Mouse (Mus musculus) lung, postnatal 0 days (tissue): ENCODE data around the gene Zdhhc12. TPM values are rescaled to one million over a fixed set of nuclear protein-coding genes. Genes with fewer than 3 reads are reported as not detected.
A peak's percentile ranks its signal among the peaks of the same experiment; 100 is the strongest.

Source experiments
- ATAC-seq: fragments of 200-750 bp; cut with Nextera tagmentation; 2 replicates; pipeline ENCODE4 v1.8.0; 2017; ENCODE audit warnings: moderate library complexity
- DNase-seq: peaks from one replicate; pipeline ENCODE4 v3.0.0-alpha.2; 2016; ENCODE audit warnings: low spot score
- H3K27ac ChIP-seq: fragments of 300-500 bp; sonication (generic); 2 replicates; pipeline ENCODE4 v1.5.1; 2014; ENCODE audit warnings: antibody characterized with exemption, mild to moderate bottlenecking, low read length, mixed read lengths
- H3K27me3 ChIP-seq: fragments of 300-500 bp; sonication (generic); replicated peaks from 2 replicates; pipeline ENCODE4 v1.6.1; 2014; ENCODE audit warnings: low read length, mixed read lengths; ENCODE audit not compliant: insufficient read depth
- H3K36me3 ChIP-seq: fragments of 300-500 bp; sonication (generic); 2 replicates; pipeline ENCODE4 v1.6.1; 2014; ENCODE audit warnings: low read length, mixed read lengths; ENCODE audit not compliant: insufficient read depth
- H3K4me1 ChIP-seq: fragments of 300-500 bp; sonication (generic); 2 replicates; pipeline ENCODE4 v1.6.1; 2014; ENCODE audit warnings: antibody characterized with exemption, low read depth, low read length, mixed read lengths; ENCODE audit not compliant: insufficient read depth
- H3K4me2 ChIP-seq: fragments of 300-500 bp; sonication (generic); replicated peaks from 2 replicates; pipeline ENCODE4 v1.6.1; 2014; ENCODE audit warnings: low read depth, mild to moderate bottlenecking, low read length, moderate library complexity, mixed read lengths
- H3K4me3 ChIP-seq: fragments of 300-500 bp; sonication (generic); 2 replicates; pipeline ENCODE4 v1.5.1; 2014; ENCODE audit warnings: low read depth, low read length
- H3K9ac ChIP-seq: fragments of 300-500 bp; sonication (generic); replicated peaks from 2 replicates; pipeline ENCODE4 v1.6.1; 2014; ENCODE audit warnings: low read depth, mild to moderate bottlenecking
- H3K9me3 ChIP-seq: fragments of 300-500 bp; sonication (generic); 2 replicates; pipeline ENCODE4 v1.6.1; 2016; ENCODE audit warnings: low read length, mixed read lengths
- CTCF ChIP-seq: IDR thresholded peaks from 2 replicates; pipeline ENCODE4 v1.5.1; 2016; ENCODE audit warnings: antibody characterized with exemption, mild to moderate bottlenecking
- EP300 ChIP-seq: IDR thresholded peaks from 2 replicates; pipeline ENCODE4 v1.6.1; 2016; ENCODE audit warnings: antibody characterized with exemption, mild to moderate bottlenecking, control low read depth
- WGBS: fragments of 180-500 bp; shearing (Covaris S2); extraction: QIAGEN DNeasy Blood & Tissue Kit; methylation state at CpG from one replicate; pipeline ENCODE4 v1.1.7; 2014; 5-methylcytosine and 5-hydroxymethylcytosine counted together
- polyA plus RNA-seq: library from polyadenylated mRNA; unstranded; fragments of >200 nt; fragmentation: Nextera tagmentation; extraction: Ambion mirVana; gene quantifications from 2 replicates; pipeline ENCODE4 v1.2.1, GENCODE M21; 2015

Gene Zdhhc12
- polyA plus RNA-seq, 1 experiment from 2014 or later = 40.0 TPM

DNA sequence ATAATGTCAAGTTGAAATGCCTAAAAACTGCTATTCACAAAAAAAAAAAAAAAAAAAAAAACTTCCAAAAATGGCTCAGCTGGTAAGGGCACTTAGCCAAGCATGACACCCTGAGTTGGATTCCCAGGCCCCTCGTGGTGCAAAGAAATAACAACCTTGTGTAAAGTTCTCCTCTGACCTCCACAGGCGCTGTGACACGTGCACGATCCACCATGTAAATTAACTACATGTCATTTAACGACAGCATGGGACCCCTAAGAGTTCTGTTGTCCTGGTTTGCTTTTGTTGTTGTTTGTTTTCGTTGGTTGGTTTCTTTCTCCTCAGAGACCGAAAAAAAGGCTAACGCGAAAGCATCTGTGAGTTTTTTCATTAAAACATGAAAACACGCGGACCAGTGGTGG, 45.3 kb downstream of the Zdhhc12 start:
- peak overlapping the region; percentile 81 for H3K4me2 ChIP-seq
- no peaks in the 10 kb centered on the region for H3K36me3 ChIP-seq
- H3K27ac ChIP-seq = no peak overlapping the region
- WGBS = 51% methylated on average over 11 of the region's 11 CpGs
- no peaks in the 10 kb centered on the region; the same call in 1 of the 2 replicates for H3K4me1 ChIP-seq
- no peaks in the 10 kb centered on the region for H3K27me3 ChIP-seq
- peak overlapping the region; percentile 69; the same call in 1 of the 2 replicates for H3K9ac ChIP-seq
- TF ChIP-seq EP300 (no peak), CTCF (no peak)
- ATAC-seq (no peak), DNase-seq (peak; percentile 47)
- peak overlapping the region; percentile 57 for H3K4me3 ChIP-seq
- H3K9me3 ChIP-seq = no peaks in the 10 kb centered on the region

DNA sequence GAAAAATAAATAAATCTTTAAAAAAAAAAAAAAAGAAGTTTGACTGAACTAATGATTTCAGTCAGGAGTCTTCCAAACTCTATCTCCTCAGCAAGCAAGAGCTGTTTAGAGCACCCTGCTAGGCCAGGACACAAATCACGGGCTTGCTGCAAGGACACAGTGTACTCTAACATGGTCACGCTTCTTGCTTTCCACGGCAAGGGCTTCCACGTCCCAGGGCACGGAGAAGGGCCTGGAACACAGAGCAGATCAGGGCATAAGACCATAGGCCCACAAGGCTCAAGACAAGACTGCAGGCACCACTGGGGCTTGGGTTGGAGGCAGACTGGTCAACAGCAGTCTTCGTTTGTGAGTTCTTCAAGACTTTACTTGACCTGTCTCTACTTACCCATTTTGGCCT, 46.3 kb downstream of the Zdhhc12 start:
- no peak overlapping the region for H3K9ac ChIP-seq
- no peaks in the 10 kb centered on the region for H3K36me3 ChIP-seq
- no peak overlapping the region for H3K4me3 ChIP-seq
- WGBS = 97% methylated on average over 6 of the region's 6 CpGs
- no peaks in the 10 kb centered on the region for H3K27me3 ChIP-seq
- H3K9me3 ChIP-seq = no peaks in the 10 kb centered on the region
- H3K4me2 ChIP-seq = no peak overlapping the region
- H3K4me1 ChIP-seq = no peaks in the 10 kb centered on the region; the same call in 1 of the 2 replicates
- no peak for TF ChIP-seq CTCF
- no peak for TF ChIP-seq EP300
- ATAC-seq = no peak
- H3K27ac ChIP-seq = no peak overlapping the region
- no peak for DNase-seq

DNA sequence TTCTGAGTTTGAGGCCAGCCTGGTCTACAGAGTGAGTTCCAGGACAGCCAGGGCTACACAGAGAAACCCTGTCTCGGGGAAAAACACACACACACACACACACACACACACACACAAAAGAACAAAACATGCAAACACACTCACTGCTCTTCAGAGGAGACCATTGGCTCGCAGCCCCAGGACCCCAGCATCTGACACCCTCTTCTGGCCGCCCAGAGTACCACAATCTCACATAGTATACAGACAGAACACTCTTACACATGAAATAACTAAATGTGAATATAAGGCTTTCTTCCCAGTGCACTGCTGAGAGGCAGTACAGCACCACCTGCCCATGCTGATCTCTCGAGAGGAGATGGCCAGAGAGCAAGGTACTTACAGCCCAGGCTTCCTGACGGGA, 48.9 kb downstream of the Zdhhc12 start:
- ATAC-seq (no peak), DNase-seq (no peak)
- Histone ChIP-seq H3K4me1 (no peaks in the 10 kb centered on the region; the same call in 1 of the 2 replicates), H3K27ac (no peak overlapping the region), H3K27me3 (no peaks in the 10 kb centered on the region), H3K4me3 (no peak overlapping the region), H3K9me3 (no peaks in the 10 kb centered on the region), H3K9ac (no peak overlapping the region), H3K4me2 (no peak overlapping the region), H3K36me3 (no peaks in the 10 kb centered on the region)
- whole genome bisulfite sequencing = 83% methylated on average over 5 of the region's 5 CpGs
- no peak for TF ChIP-seq EP300
- no peak; the same call in 1 of the 2 replicates for TF ChIP-seq CTCF

DNA sequence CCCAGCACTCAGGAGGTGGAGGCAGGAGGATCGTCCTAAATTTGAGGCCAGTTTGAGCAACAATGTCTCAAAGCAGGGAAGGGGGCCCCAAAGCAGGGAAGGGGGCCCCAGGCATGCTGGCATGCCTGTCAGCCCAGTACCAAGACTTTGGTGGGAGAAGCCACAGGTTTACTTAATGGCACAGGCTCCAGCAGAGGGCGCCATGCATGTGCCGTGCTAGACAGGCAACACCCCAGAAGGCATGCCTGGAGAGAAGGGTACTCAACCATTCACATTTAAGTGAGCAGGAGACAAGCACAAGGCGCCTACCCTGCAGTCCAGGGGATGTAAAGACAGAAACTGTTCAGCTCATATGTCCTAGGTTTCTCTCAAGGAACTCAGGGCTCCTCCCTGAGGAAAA, 51.0 kb downstream of the Zdhhc12 start:
- no peak overlapping the region for H3K4me2 ChIP-seq
- peak; percentile 92 for DNase-seq
- H3K27ac ChIP-seq = no peak overlapping the region
- H3K4me3 ChIP-seq = no peak overlapping the region
- no peak overlapping the region for H3K9ac ChIP-seq
- no peaks in the 10 kb centered on the region for H3K27me3 ChIP-seq
- 8% methylated on average over 4 of the region's 4 CpGs for WGBS
- peak; percentile 82 for ATAC-seq
- 0 out of 2 replicates have a peak, but pooled peaks cover 4% of the 10 kb centered on the region for H3K36me3 ChIP-seq
- H3K9me3 ChIP-seq = no peaks in the 10 kb centered on the region
- peak; percentile 91 for TF ChIP-seq CTCF
- no peak for TF ChIP-seq EP300
- H3K4me1 ChIP-seq = no peaks in the 10 kb centered on the region

Other genes with a start within 250 kb of the Zdhhc12 start
- 5.4 and 5.6 TPM in 2 replicates for gene Cercam, start 224.5 kb downstream of the Zdhhc12 start, polyA plus RNA-seq
- 21.8 and 25.8 TPM in 2 replicates for gene Odf2, start 204.4 kb downstream of the Zdhhc12 start, polyA plus RNA-seq
- gene Gle1, start 158.2 kb downstream of the Zdhhc12 start, polyA plus RNA-seq = 32.4 and 33.2 TPM in 2 replicates
- gene Sptan1, start 128.1 kb downstream of the Zdhhc12 start, polyA plus RNA-seq = 112 and 115 TPM in 2 replicates
- gene Wdr34, start 44.8 kb downstream of the Zdhhc12 start, polyA plus RNA-seq = 15.2 and 19.5 TPM in 2 replicates
- 167 and 186 TPM in 2 replicates for gene Set, start 36.3 kb downstream of the Zdhhc12 start, polyA plus RNA-seq
- gene Pkn3, start 16.0 kb downstream of the Zdhhc12 start, polyA plus RNA-seq = 9.8 and 11.0 TPM in 2 replicates
- 4.9 and 5.0 TPM in 2 replicates for gene Zer1, start 30.9 kb upstream of the Zdhhc12 start, polyA plus RNA-seq
- gene Tbc1d13, start 40.1 kb upstream of the Zdhhc12 start, polyA plus RNA-seq = 4.5 and 6.5 TPM in 2 replicates
- 19.6 and 24.4 TPM in 2 replicates for gene Endog, start 77.8 kb upstream of the Zdhhc12 start, polyA plus RNA-seq
- gene Spout1, start 84.8 kb upstream of the Zdhhc12 start, polyA plus RNA-seq = 21.7 and 23.4 TPM in 2 replicates
- 12.7 and 17.1 TPM in 2 replicates for gene Kyat1, start 112.2 kb upstream of the Zdhhc12 start, polyA plus RNA-seq
- gene Lrrc8a, start 144.1 kb upstream of the Zdhhc12 start, polyA plus RNA-seq = 58.2 and 68.8 TPM in 2 replicates
- gene Gm28035, start 146.9 kb upstream of the Zdhhc12 start, polyA plus RNA-seq = 0.12 and 0.21 TPM in 2 replicates
- 9.5 and 13.4 TPM in 2 replicates for gene Phyhd1, start 172.6 kb upstream of the Zdhhc12 start, polyA plus RNA-seq
- not detected in 2 replicates for gene Gm28038, start 187.4 kb upstream of the Zdhhc12 start, polyA plus RNA-seq
- gene Dolk, start 192.7 kb upstream of the Zdhhc12 start, polyA plus RNA-seq = 24.1 TPM in 2 replicates
- gene Nup188, start 192.7 kb upstream of the Zdhhc12 start, polyA plus RNA-seq = 8.9 and 9.9 TPM in 2 replicates